Mouse (Mus musculus) G1E (cell line): Measurements from ENCODE around the gene Ccdc96.

Source experiments
- CTCF ChIP-seq: IDR thresholded peaks from 2 replicates; pipeline ENCODE4 v1.5.1; 2012; ENCODE audit warnings: low read depth, low read length, inconsistent platforms, mixed read lengths
- GATA1 ChIP-seq: IDR thresholded peaks from 2 replicates; pipeline ENCODE4 v1.6.1; 2012; ENCODE audit warnings: borderline replicate concordance, low read length, inconsistent platforms, mixed read lengths
- POLR2AphosphoS5 ChIP-seq: IDR thresholded peaks from 2 replicates; pipeline ENCODE4 v1.6.1; 2012; ENCODE audit warnings: low read depth, low read length, inconsistent platforms; ENCODE audit not compliant: insufficient replicate concordance
- TAL1 ChIP-seq: conservative IDR thresholded peaks from 2 replicates; pipeline ENCODE4 v1.6.1; 2012; ENCODE audit warnings: low read depth, low read length, inconsistent platforms, mixed read lengths

DNA sequence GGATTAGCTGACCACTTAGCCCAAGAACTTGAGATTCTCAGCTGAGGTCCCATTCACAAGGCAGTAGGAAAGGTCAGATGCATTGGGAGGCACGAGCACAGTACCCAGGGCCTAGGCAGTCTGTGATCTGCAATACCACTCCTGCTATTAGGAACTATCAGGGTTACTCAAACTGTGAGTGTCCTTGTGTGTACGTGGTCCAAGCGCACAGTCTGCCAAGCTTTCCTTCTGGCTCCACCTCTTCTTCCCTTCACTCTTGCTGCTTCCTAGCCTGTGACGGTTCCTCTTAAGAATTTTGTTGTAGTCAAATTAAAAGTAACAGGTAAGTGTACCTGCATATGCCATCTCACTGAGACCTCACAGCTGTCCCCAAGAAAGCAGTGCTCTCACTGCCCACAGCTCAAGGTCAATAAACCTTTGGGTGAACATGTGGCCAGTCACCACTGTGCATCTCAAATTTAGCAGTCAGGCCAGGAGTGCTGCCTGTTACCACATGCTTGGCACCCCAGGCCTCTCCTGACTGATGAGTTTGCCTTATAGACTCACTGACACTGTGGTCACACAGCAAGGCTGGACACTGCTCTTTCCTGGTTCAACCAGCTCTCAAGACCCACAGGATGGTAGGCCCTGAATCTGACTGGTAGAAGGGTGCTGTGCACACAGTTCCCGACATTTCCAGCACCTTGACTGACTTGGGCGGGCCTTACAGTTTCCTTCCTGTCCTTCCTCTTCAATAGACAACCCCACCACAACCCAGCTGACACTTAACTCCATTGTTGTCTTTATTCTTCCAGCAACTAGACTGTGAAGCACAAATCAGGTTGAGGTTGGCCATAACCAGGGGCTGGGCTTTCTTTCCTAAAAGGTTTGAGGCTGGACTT lies 5.6 kb upstream of the Ccdc96 start:
- TF ChIP-seq CTCF: no peak
- no peak for TF ChIP-seq POLR2AphosphoS5
- TF ChIP-seq GATA1: no peak
- TF ChIP-seq TAL1: no peak
